Mouse (Mus musculus) myocyte (in vitro differentiated cells): ENCODE measurements around the gene Lrrc36. TPM values are rescaled to one million over a fixed set of nuclear protein-coding genes. Genes with fewer than 3 reads are reported as not detected.
A peak's percentile ranks its signal among the peaks of the same experiment; 100 is the strongest.

Experiments used
- H3K27me3 ChIP-seq: one replicate; pipeline ENCODE4 v1.6.1; 2011; ENCODE audit not compliant: control insufficient read depth, insufficient read depth, insufficient read length
- H3K36me3 ChIP-seq: one replicate; pipeline ENCODE4 v1.6.1; 2011; ENCODE audit not compliant: control insufficient read depth, insufficient read depth
- H3K4me2 ChIP-seq: one replicate; pipeline ENCODE4 v1.6.1; 2011; ENCODE audit warnings: low read depth, control low read depth
- H3K4me3 ChIP-seq: one replicate; pipeline ENCODE4 v1.5.1; 2011; ENCODE audit warnings: mild to moderate bottlenecking, control low read depth, moderate library complexity
- H3K79me2 ChIP-seq: one replicate; pipeline ENCODE4 v1.6.1; 2011; ENCODE audit not compliant: control insufficient read depth, insufficient read depth
- H3ac ChIP-seq: one replicate; pipeline ENCODE4 v1.6.1; 2011; ENCODE audit not compliant: control insufficient read depth, insufficient read length
- CEBPB ChIP-seq: IDR thresholded peaks from 2 replicates; pipeline ENCODE4 v1.6.1; 2011; ENCODE audit warnings: mild to moderate bottlenecking, moderate library complexity; ENCODE audit not compliant: poor library complexity, insufficient read depth, severe bottlenecking
- E2F4 ChIP-seq: IDR thresholded peaks from one replicate; pipeline ENCODE4 v1.6.1; 2011; ENCODE audit warnings: mild to moderate bottlenecking, control low read depth, moderate library complexity; ENCODE audit not compliant: insufficient read depth
- MAX ChIP-seq: IDR thresholded peaks from one replicate; pipeline ENCODE4 v1.6.1; 2011; ENCODE audit warnings: low read depth, mild to moderate bottlenecking, control low read depth
- MYOD1 ChIP-seq, 3 experiments: IDR thresholded peaks; one replicate each; pipeline ENCODE4 v1.6.1; 2011; ENCODE audit warnings: control low read depth in 2 of 3, low read depth in 2 of 3, mild to moderate bottlenecking in 2 of 3, moderate library complexity in 1 of 3; ENCODE audit not compliant: insufficient read length in 2 of 3, control insufficient read depth in 1 of 3
- MYOG ChIP-seq, 3 experiments: IDR thresholded peaks; one replicate each; pipeline ENCODE4 v1.6.1; 2011; ENCODE audit warnings: control low read depth in 2 of 3, low read depth in 2 of 3, mild to moderate bottlenecking in 2 of 3; ENCODE audit not compliant: insufficient read length in 2 of 3, control insufficient read depth in 1 of 3, insufficient read depth in 1 of 3
- POLR2A ChIP-seq: IDR thresholded peaks from one replicate; pipeline ENCODE4 v1.6.1; 2011; ENCODE audit warnings: low read depth, mild to moderate bottlenecking, control low read depth, moderate library complexity; ENCODE audit not compliant: insufficient read length
- POLR2AphosphoS2 ChIP-seq: IDR thresholded peaks from one replicate; pipeline ENCODE4 v1.6.1; 2011; ENCODE audit warnings: low read depth, control low read depth; ENCODE audit not compliant: insufficient read length
- REST ChIP-seq: IDR thresholded peaks from one replicate; pipeline ENCODE4 v1.6.1; 2011; ENCODE audit warnings: mild to moderate bottlenecking, control low read depth, moderate library complexity; ENCODE audit not compliant: insufficient read depth, insufficient read length
- SRF ChIP-seq: IDR thresholded peaks from one replicate; pipeline ENCODE4 v1.6.1; 2011; ENCODE audit warnings: low read depth; ENCODE audit not compliant: control insufficient read depth, insufficient read length
- TCF12 ChIP-seq: IDR thresholded peaks from one replicate; pipeline ENCODE4 v1.6.1; 2011; ENCODE audit warnings: mild to moderate bottlenecking, control low read depth; ENCODE audit not compliant: poor library complexity, insufficient read depth, severe bottlenecking
- TCF3 ChIP-seq: IDR thresholded peaks from one replicate; pipeline ENCODE4 v1.6.1; 2011; ENCODE audit warnings: low read depth, control low read depth; ENCODE audit not compliant: insufficient read length
- USF1 ChIP-seq: IDR thresholded peaks from one replicate; pipeline ENCODE4 v1.6.1; 2011; ENCODE audit warnings: low read depth, mild to moderate bottlenecking, control low read depth, moderate library complexity
- polyA plus RNA-seq: library from polyadenylated mRNA; unstranded; fragments of >200 nt; fragmentation: generic; extraction: Trizol; gene quantifications from one replicate; pipeline ENCODE4 v1.2.1, GENCODE M21; 2012; ENCODE audit warnings: missing spikeins

The Lrrc36 gene
- polyA plus RNA-seq, 1 experiment = not detected

DNA sequence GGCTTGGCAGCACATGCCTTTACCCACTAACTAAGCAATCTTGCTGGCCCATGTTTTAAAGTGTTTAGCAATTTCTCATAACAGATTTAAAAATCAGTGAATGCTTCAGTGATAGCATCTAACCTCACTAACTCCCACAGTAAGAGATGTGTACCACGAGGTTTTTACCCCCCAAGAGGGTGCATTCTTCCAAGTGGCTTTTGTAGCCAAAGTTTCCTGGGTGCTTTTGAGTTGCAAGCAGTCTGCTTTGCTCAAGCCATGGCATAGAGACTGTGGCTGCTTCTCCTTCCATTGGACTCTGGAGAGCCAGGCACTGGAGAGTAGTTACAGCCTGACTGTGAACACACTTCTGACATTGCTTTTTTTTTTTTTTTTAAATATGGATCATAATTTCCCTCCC, 75.9 kb downstream of the Lrrc36 start:
- TF ChIP-seq E2F4 (no peak), TCF12 (no peak), MYOG (IDR thresholded peaks at IDR 0.05; ENCODE audit: control insufficient read depth in 1 of 3, insufficient read depth in 1 of 3, insufficient read length in 2 of 3, low read depth in 2 of 3) (no peak), USF1 (no peak), SRF (no peak), REST (no peak), MYOD1 (IDR thresholded peaks at IDR 0.05; ENCODE audit: control insufficient read depth in 1 of 3, insufficient read length in 2 of 3, low read depth in 2 of 3) (no peak), CEBPB (no peak), POLR2A (no peak), TCF3 (no peak), MAX (no peak), POLR2AphosphoS2 (no peak)
- Histone ChIP-seq H3K27me3 (no peaks in the 10 kb centered on the region), H3K36me3 (peaks cover 18% of the 10 kb centered on the region), H3K4me2 (no peak overlapping the region), H3K79me2 (no peaks in the 10 kb centered on the region), H3K4me3 (no peak overlapping the region), H3ac (no peak overlapping the region)

GRCm38 (mm10) chr8:105493495-105493894, 80.1 kb downstream of the Lrrc36 start:
- H3K4me3 ChIP-seq = no peak overlapping the region
- H3K79me2 ChIP-seq = peaks cover 4% of the 10 kb centered on the region
- H3K36me3 ChIP-seq = no peaks in the 10 kb centered on the region
- no peak for TF ChIP-seq USF1
- TF ChIP-seq E2F4 = no peak
- no peak for TF ChIP-seq TCF3
- TF ChIP-seq CEBPB = no peak
- no peak for TF ChIP-seq REST
- TF ChIP-seq POLR2AphosphoS2 = no peak
- TF ChIP-seq MYOD1 (IDR thresholded peaks at IDR 0.05; ENCODE audit: control insufficient read depth in 1 of 3, insufficient read length in 2 of 3, low read depth in 2 of 3) = no peak
- TF ChIP-seq POLR2A = no peak
- TF ChIP-seq SRF = no peak
- TF ChIP-seq MAX = no peak
- TF ChIP-seq TCF12 = no peak
- TF ChIP-seq MYOG (IDR thresholded peaks at IDR 0.05; ENCODE audit: control insufficient read depth in 1 of 3, insufficient read depth in 1 of 3, insufficient read length in 2 of 3, low read depth in 2 of 3) = no peak
- H3K27me3 ChIP-seq = no peaks in the 10 kb centered on the region
- no peak overlapping the region for H3ac ChIP-seq
- no peak overlapping the region for H3K4me2 ChIP-seq

- H3K27me3 ChIP-seq = no peaks in the 10 kb centered on the region
- no peak overlapping the region for H3K4me2 ChIP-seq
- H3K4me3 ChIP-seq = no peak overlapping the region
- no peak overlapping the region for H3ac ChIP-seq
- H3K79me2 ChIP-seq = peaks cover 4% of the 10 kb centered on the region
- TF ChIP-seq TCF3 (no peak), MYOD1 (IDR thresholded peaks at IDR 0.05; ENCODE audit: control insufficient read depth in 1 of 3, insufficient read length in 2 of 3, low read depth in 2 of 3) (no peak), E2F4 (no peak), CEBPB (no peak)
- no peaks in the 10 kb centered on the region for H3K36me3 ChIP-seq
These were observed 81.2 kb downstream of the Lrrc36 start for GRCm38 (mm10) chr8:105494566-105494965.

DNA sequence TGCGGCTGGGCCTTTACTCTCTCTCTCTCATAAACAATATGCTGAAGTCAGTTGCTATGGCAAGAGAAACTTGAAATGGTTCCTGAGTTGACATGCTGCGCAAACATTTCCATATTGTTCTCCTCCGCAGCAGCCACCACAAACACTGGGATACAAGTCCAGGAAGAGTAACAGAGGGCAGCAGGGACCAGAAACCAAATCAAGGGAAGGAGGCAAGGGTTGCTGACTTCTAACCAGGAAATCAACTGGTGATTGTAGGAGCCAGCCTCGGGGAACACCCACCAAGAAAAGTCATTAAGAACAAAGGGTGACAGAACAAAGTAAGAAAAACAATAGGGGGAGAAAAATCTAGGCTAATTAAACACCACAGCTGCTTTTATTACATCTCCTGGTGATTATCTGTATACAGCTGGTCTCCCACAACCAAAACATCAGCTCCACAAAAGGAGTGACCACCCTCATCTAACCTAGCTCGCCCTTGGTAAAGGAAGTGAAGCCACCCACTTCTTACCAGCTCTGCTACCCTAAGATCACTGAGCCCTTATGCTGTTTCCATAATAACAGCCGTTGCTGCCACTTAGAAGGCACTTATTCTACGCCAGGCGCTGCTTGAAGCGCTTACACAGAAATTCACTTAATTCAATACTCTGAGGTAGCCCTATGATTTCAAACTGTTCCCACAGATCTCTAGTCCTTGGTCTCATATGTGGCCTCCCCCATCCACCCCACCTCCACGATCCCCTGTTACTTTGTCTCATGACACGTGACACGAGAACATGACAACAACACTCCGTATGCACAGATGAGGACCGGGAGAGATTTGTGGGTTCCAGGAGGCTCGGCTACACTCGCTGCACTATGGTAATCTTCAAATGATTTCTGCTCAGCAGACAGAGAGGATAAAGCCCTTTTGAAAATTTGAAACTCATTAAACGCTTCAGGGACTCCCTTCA, 82.3 kb downstream of the Lrrc36 start:
- H3K27me3 ChIP-seq = no peaks in the 10 kb centered on the region
- peaks cover 4% of the 10 kb centered on the region for H3K79me2 ChIP-seq
- peak overlapping the region; percentile 86 for H3K4me2 ChIP-seq
- H3K4me3 ChIP-seq = peak overlapping the region; percentile 44
- peak overlapping the region; percentile 44 for H3ac ChIP-seq
- TF ChIP-seq USF1 (peak; percentile 35), SRF (no peak)
- H3K36me3 ChIP-seq = no peaks in the 10 kb centered on the region

DNA sequence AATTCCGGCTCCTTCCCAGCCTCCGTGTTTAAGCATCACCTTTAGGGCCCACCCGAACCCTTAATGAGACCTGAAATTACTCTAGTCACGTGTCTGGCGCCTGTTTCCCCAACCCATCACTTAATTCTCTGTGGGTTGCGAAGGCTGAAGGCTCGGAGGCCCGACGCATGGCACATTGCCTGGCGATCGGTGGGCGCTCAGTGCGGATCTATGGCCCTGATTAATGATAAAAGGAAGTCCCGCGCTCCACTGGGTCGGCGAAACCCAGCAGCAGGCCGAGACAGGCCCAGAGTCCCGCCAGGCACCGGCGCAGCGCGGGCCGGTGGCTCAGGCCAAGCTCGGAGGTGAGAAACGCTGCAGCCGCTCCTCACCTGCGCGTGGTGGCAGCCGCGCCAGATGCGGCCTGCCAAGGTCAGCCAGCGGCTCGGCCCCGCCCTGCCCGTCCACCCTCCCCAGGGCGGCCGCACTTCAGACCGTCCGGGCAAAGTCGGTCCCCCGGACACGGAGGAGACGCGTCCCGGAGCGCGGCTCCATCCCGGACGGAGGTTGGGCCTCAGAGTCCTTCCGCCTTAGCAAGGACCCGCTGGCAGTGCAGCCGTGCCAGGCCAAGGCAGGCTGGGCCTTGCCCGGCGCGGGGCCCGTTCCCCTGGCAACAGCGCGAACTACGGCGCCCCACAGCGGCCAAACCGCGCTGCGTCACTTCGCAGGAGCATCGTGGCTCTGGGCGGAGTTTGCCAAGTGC, 83.2 kb downstream of the Lrrc36 start, which contains the start of gene Zdhhc1:
Gene Zdhhc1 (minus strand): TSS at position 464 of the 742 bp plus-strand sequence.
- Histone ChIP-seq H3K4me3 (peak within 1 kb of the TSS; percentile 44), H3K79me2 (peaks cover 4% of the 10 kb centered on the region), H3ac (peak within 1 kb of the TSS; percentile 44), H3K27me3 (no peaks in the 10 kb centered on the region), H3K36me3 (no peaks in the 10 kb centered on the region), H3K4me2 (peak within 1 kb of the TSS; percentile 86)
- no peak for TF ChIP-seq MAX
- peak; percentile 60 for TF ChIP-seq POLR2AphosphoS2
- TF ChIP-seq REST = no peak
- peak in 1 of 3 experiments; percentile 29 for TF ChIP-seq MYOD1 (IDR thresholded peaks at IDR 0.05; ENCODE audit: control insufficient read depth in 1 of 3, insufficient read length in 2 of 3, low read depth in 2 of 3)
- no peak for TF ChIP-seq CEBPB
- peak in 1 of 3 experiments; percentile 34 for TF ChIP-seq MYOG (IDR thresholded peaks at IDR 0.05; ENCODE audit: control insufficient read depth in 1 of 3, insufficient read depth in 1 of 3, insufficient read length in 2 of 3, low read depth in 2 of 3)
- peak; percentile 69 for TF ChIP-seq POLR2A
- TF ChIP-seq USF1 = peak; percentile 56
